Mouse (Mus musculus): ENCODE data around the gene Lctl. TPM values are rescaled to one million over a fixed set of nuclear protein-coding genes. Genes with fewer than 3 reads are reported as not detected.
"Not testable (repeated sequence)": the region's sequence is repeated elsewhere in the genome, so short reads cannot be mapped to it uniquely, and the experiment has no call there.

Gene Lctl
- polyA plus RNA-seq, 1 experiment from 2014 or later: not detected

GRCm38 (mm10) chr9:64139879-64140278 lies 22.9 kb downstream of the Lctl start:
- no peak overlapping the region for H3K27ac ChIP-seq
- no peak overlapping the region for H3K4me3 ChIP-seq (ENCODE audit: inconsistent target)
- H3K79me2 ChIP-seq (ENCODE audit: inconsistent target): no peaks in the 10 kb centered on the region
- no peaks in the 10 kb centered on the region for H3K36me3 ChIP-seq (ENCODE audit: inconsistent target)
- WGBS (ENCODE audit: missing documents): 52% methylated on average over 9 of the region's 9 CpGs

GRCm38 (mm10) chr9:64156641-64157040 lies 39.7 kb downstream of the Lctl start:
- Histone ChIP-seq H3K79me2 (ENCODE audit: inconsistent target) (no peaks in the 10 kb centered on the region), H3K27ac (no peak overlapping the region), H3K36me3 (ENCODE audit: inconsistent target) (no peaks in the 10 kb centered on the region), H3K4me3 (ENCODE audit: inconsistent target) (no peak overlapping the region)
- WGBS (ENCODE audit: missing documents): 100% methylated on average over 1 of the region's 1 CpGs

- no peaks in the 10 kb centered on the region for H3K79me2 ChIP-seq (ENCODE audit: inconsistent target)
- no peak overlapping the region for H3K4me3 ChIP-seq (ENCODE audit: inconsistent target)
- H3K27ac ChIP-seq: no peak overlapping the region
- 94% methylated on average over 5 of the region's 5 CpGs for WGBS (ENCODE audit: missing documents)
- H3K36me3 ChIP-seq (ENCODE audit: inconsistent target): no peaks in the 10 kb centered on the region
Observed at GRCm38 (mm10) chr9:64160471-64160870, 43.5 kb downstream of the Lctl start.

GRCm38 (mm10) chr9:64169967-64170366 lies 53.0 kb downstream of the Lctl start:
- H3K27ac ChIP-seq; H3K4me3 ChIP-seq (ENCODE audit: inconsistent target); H3K36me3 ChIP-seq (ENCODE audit: inconsistent target): not testable (repeated sequence)
- WGBS (ENCODE audit: missing documents): 67% methylated on average over 1 of the region's 3 CpGs
- H3K79me2 ChIP-seq (ENCODE audit: inconsistent target): peaks cover 46% of the 10 kb centered on the region

- Histone ChIP-seq H3K4me3 (ENCODE audit: inconsistent target) (peak overlapping the region; percentile 100), H3K27ac (peak overlapping the region; percentile 89), H3K36me3 (ENCODE audit: inconsistent target) (peaks cover 24% of the 10 kb centered on the region), H3K79me2 (ENCODE audit: inconsistent target) (peaks cover 61% of the 10 kb centered on the region)
- 4% methylated on average over 18 of the region's 18 CpGs for WGBS (ENCODE audit: missing documents)
Observed at GRCm38 (mm10) chr9:64172145-64172815, 55.3 kb downstream of the Lctl start.

GRCm38 (mm10) chr9:64172816-64173665 lies 56.1 kb downstream of the Lctl start, which contains the start of the genes Zwilch and Rpl4:
Gene Zwilch (minus strand): TSS chr9:64173104.
Gene Rpl4 (plus strand): TSS chr9:64173375.
- peaks cover 61% of the 10 kb centered on the region for H3K79me2 ChIP-seq (ENCODE audit: inconsistent target)
- peak within 1 kb of the TSS; percentile 89 for H3K27ac ChIP-seq
- H3K4me3 ChIP-seq (ENCODE audit: inconsistent target): peak within 1 kb of the TSS; percentile 100
- WGBS (ENCODE audit: missing documents): under 1% methylated on average over 38 of the region's 42 CpGs
- H3K36me3 ChIP-seq (ENCODE audit: inconsistent target): peaks cover 31% of the 10 kb centered on the region

- H3K36me3 ChIP-seq (ENCODE audit: inconsistent target): peaks cover 32% of the 10 kb centered on the region
- 0% methylated on average over 16 of the region's 16 CpGs for WGBS (ENCODE audit: missing documents)
- H3K4me3 ChIP-seq (ENCODE audit: inconsistent target): peak overlapping the region; percentile 100
- peak overlapping the region; percentile 89 for H3K27ac ChIP-seq
- peaks cover 61% of the 10 kb centered on the region for H3K79me2 ChIP-seq (ENCODE audit: inconsistent target)
Observed at GRCm38 (mm10) chr9:64173666-64174220, 56.8 kb downstream of the Lctl start.

- 0 out of 2 replicates have a peak overlapping the region, but pooled peaks have one; percentile 89 for H3K27ac ChIP-seq
- peaks cover 61% of the 10 kb centered on the region for H3K79me2 ChIP-seq (ENCODE audit: inconsistent target)
- H3K4me3 ChIP-seq (ENCODE audit: inconsistent target): peak overlapping the region; percentile 100
- H3K36me3 ChIP-seq (ENCODE audit: inconsistent target): peaks cover 32% of the 10 kb centered on the region
Observed at GRCm38 (mm10) chr9:64174341-64174740, 57.4 kb downstream of the Lctl start.

- peaks cover 32% of the 10 kb centered on the region for H3K36me3 ChIP-seq (ENCODE audit: inconsistent target)
- H3K27ac ChIP-seq: no peak overlapping the region
- no peak overlapping the region; the same call in 1 of the 2 replicates for H3K4me3 ChIP-seq (ENCODE audit: inconsistent target)
- H3K79me2 ChIP-seq (ENCODE audit: inconsistent target): peaks cover 65% of the 10 kb centered on the region
- WGBS (ENCODE audit: missing documents): 81% methylated on average over 8 of the region's 8 CpGs
Observed at GRCm38 (mm10) chr9:64174766-64175165, 57.8 kb downstream of the Lctl start.

GRCm38 (mm10) chr9:64175378-64175777 lies 58.4 kb downstream of the Lctl start:
- Histone ChIP-seq H3K79me2 (ENCODE audit: inconsistent target) (peaks cover 68% of the 10 kb centered on the region), H3K4me3 (ENCODE audit: inconsistent target) (no peak overlapping the region), H3K36me3 (ENCODE audit: inconsistent target) (peaks cover 32% of the 10 kb centered on the region), H3K27ac (no peak overlapping the region)
- 92% methylated on average over 9 of the region's 11 CpGs for WGBS (ENCODE audit: missing documents)

GRCm38 (mm10) chr9:64178610-64178973 lies 61.6 kb downstream of the Lctl start:
- Histone ChIP-seq H3K27ac (peak overlapping the region; percentile 77), H3K4me3 (ENCODE audit: inconsistent target) (peak overlapping the region; percentile 88; the same call in 1 of the 2 replicates), H3K79me2 (ENCODE audit: inconsistent target) (peaks cover 40% of the 10 kb centered on the region), H3K36me3 (ENCODE audit: inconsistent target) (peaks cover 42% of the 10 kb centered on the region)
- WGBS (ENCODE audit: missing documents): 52% methylated on average over 3 of the region's 3 CpGs

- Histone ChIP-seq H3K79me2 (ENCODE audit: inconsistent target) (peaks cover 35% of the 10 kb centered on the region), H3K4me3 (ENCODE audit: inconsistent target) (peak within 1 kb of the TSS; percentile 88), H3K36me3 (ENCODE audit: inconsistent target) (peaks cover 42% of the 10 kb centered on the region), H3K27ac (peak within 1 kb of the TSS; percentile 77)
- WGBS (ENCODE audit: missing documents): under 1% methylated on average over 35 of the region's 35 CpGs
Observed at GRCm38 (mm10) chr9:64178974-64179646, 62.2 kb downstream of the Lctl start, which contains the start of gene Snapc5. Gene Snapc5 (plus strand): TSS chr9:64179274.

- H3K4me3 ChIP-seq (ENCODE audit: inconsistent target); H3K27ac ChIP-seq: not testable (repeated sequence)
- Histone ChIP-seq H3K36me3 (ENCODE audit: inconsistent target) (peaks cover 44% of the 10 kb centered on the region), H3K79me2 (ENCODE audit: inconsistent target) (peaks cover 11% of the 10 kb centered on the region; the same call in 1 of the 2 replicates)
- 100% methylated on average over 3 of the region's 5 CpGs for WGBS (ENCODE audit: missing documents)
Observed at GRCm38 (mm10) chr9:64183295-64183694, 66.3 kb downstream of the Lctl start.

GRCm38 (mm10) chr9:64184166-64184840 lies 67.4 kb downstream of the Lctl start:
- 98% methylated on average over 5 of the region's 5 CpGs for WGBS (ENCODE audit: missing documents)
- Histone ChIP-seq H3K27ac (no peak overlapping the region), H3K4me3 (ENCODE audit: inconsistent target) (no peak overlapping the region), H3K79me2 (ENCODE audit: inconsistent target) (peaks cover 11% of the 10 kb centered on the region; the same call in 1 of the 2 replicates), H3K36me3 (ENCODE audit: inconsistent target) (peaks cover 54% of the 10 kb centered on the region)
